Mouse (Mus musculus) kidney, postnatal 36 days (tissue): Measurements from ENCODE around the gene Tbl2.

Source experiments
- DNase-seq, 2 experiments: peaks; one replicate each; pipeline ENCODE4 v3.0.0; 2021 to 2022; ENCODE audit warnings: mixed read lengths in 2 of 2

The Tbl2 gene

DNA sequence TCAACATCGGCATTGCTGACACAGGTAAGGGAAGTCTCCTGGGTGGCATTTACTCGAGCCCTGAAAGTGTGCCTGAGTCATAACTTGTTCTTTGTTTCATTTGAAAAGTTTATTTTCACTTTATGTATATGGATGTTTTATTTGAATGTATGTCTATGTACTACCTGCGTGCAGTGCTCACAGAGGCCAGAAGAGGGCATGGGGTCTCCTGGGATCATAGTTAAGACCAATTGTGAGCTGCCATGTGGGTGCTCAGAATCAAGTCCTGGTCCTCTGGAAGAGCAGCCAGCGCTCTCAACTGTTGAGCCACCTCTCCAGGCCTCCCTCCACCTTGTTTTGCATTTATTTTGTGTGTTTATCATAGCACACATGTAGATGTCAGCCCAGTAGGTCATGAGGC, 7.0 kb downstream of the Tbl2 start:
- DNase-seq: no peak

GRCm38 (mm10) chr5:135161221-135161620, 11.8 kb downstream of the Tbl2 start:
- peak in 1 of 2 experiments; percentile 20 for DNase-seq

DNA sequence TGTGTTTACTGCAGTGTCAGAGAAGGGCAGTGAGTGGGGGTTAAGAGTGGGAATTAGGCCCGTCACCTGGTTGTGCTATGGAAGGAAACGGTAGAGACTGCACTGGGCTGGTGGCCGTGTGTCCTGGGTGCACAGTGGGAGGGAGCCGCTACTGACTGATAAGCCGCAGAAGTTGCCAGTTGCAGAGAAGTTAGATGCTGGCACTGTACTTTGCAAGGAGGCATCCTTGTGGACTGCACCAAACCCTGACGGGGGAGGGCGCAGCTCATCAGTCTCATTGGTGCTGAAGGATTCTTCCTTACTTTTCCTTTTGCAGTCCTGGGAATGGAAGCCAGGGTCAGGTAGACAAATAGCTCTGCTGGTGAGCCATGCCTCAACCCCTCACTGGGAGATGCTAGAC, 12.2 kb downstream of the Tbl2 start:
- no peak for DNase-seq

GRCm38 (mm10) chr5:135162361-135162760, 12.9 kb downstream of the Tbl2 start:
- peak; percentile 71 to 76 for DNase-seq

GRCm38 (mm10) chr5:135162821-135163220, 13.4 kb downstream of the Tbl2 start:
- DNase-seq: peak; percentile 34 to 59

DNA sequence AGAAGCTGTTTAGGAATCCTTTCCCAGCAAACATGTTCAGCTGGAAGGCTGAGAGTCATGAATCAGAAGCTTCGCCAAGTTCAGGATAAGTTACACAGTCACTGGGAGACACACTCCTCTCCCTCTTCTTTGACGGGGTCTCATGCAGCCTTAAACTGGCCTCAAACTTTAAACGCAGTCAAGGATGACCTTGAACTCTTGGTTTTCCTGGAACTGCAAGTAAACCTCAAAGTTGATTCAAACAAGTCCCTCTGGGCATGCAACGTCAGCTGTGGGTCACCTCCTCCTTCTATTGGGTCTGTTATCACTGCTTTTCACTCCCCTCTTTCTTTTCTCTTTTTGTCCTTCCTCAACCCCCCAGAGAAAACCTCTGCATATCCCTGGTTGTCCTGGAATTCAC, 17.5 kb downstream of the Tbl2 start:
- no peak for DNase-seq

GRCm38 (mm10) chr5:135167469-135167868, 18.0 kb downstream of the Tbl2 start:
- no peak for DNase-seq

DNA sequence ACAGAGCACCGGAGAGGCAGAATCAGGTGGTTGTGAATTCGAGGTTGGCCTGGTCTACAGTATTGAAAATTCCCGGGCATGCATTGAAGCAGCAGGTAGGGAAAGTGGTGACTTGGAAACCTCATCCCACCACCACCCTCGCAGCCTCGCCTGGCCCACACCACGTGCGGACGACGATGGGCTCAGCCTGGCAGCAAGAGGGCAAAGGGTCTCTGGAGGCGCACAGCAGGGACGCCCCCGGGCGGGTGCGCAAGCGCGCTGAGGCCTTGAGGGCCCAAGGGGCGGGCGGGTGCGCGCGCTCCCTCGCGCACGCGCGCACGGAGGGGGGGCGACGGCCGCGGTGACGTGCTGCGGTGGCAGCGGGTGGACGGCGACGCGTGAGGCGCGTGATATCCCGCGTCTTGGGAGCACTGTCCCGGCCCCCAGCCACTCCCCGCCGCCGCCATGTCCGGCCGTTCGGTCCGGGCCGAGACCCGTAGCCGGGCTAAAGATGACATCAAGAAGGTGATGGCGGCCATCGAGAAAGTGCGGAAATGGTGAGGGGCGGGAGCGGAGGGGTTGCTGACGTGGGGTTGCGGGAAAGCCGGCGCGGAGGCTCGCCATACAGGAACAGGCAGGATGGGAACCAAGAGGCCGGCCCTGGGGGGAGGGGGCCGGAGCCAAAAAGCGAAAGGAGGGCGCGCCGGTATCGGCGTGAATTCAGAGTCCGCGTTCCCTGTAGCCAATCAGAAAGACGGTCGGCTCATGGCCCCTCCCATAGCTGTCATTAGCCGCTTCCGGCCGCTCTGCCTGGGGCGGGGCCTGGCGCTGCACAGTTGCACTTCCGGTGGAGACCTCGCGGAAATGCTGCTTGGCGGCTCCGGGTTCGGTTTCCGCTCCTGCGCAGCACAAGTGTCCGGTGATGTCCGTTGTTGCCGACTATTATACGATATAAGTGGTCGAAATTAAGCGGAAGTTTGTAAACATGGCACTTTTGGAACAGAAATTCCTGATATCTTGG, 18.9 kb downstream of the Tbl2 start, which contains the start of gene Bcl7b:
TSS of gene Bcl7b (plus strand) at position 221 of the 1,000 bp plus-strand sequence.
- peak; percentile 97 to 98 for DNase-seq

DNA sequence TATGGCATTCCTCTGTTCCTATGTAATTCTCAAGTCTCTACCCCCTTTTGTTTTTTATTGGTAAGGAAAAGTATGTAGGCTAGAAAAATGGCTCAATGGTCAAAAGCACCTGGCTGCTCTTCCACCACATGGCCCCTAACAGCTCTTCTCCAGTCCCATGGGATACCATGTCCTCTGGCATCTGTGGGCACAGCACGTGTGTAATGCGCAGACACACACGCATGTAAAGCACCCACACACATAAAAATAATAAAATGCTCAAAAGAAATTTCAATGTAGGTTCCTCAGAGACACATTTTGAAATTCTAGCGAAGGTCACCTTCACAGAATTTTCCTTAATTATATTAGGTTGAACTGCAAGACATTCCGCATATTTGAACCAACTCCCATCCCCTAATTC, 20.0 kb downstream of the Tbl2 start:
- DNase-seq: no peak

GRCm38 (mm10) chr5:135171688-135172220, 22.3 kb downstream of the Tbl2 start:
- no peak for DNase-seq

- no peak for DNase-seq
Observed at GRCm38 (mm10) chr5:135172986-135173385, 23.5 kb downstream of the Tbl2 start.

- DNase-seq: no peak
Observed at GRCm38 (mm10) chr5:135175086-135175485, 25.6 kb downstream of the Tbl2 start.

- no peak for DNase-seq
Observed at GRCm38 (mm10) chr5:135178523-135178922, 29.1 kb downstream of the Tbl2 start.

- no peak for DNase-seq
Observed at GRCm38 (mm10) chr5:135178996-135179395, 29.5 kb downstream of the Tbl2 start.

DNA sequence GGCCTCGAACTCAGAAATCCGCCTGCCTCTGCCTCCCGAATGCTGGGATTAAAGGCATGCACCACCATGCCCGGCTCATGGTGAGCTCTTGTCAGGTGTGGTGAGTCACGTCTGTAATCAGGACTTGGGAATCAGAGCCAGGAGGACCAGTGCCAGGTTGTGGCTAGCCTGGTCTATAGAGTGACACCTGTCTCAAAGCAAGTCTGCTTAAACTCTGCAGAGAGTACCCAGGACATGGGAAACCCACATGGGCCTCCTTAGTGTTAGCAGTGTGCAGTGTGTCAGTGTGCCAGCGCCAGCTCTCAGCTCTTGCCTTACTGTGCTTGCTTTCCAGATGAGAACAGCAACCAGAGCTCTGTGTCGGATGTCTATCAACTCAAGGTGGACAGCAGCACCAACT, 30.2 kb downstream of the Tbl2 start:
- DNase-seq: no peak

DNA sequence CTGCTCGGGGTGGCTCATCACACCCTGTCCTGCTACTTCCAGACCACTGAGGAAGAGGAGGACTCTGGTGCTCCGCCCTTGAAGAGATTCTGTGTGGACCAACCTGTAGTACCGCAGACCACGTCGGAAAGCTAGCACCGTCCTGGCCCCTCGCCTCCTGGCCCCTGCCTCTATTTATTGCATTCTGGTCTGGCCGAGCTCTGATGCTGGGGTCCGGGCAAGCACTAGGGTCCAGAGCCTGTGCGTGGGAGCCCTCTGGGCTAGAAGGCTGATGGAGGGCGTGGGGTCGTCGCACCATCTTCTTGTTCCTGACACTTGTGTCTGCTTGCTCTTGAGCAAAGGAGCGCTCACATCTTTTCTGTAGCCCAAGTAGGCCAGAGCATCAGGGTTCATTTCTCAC, 31.3 kb downstream of the Tbl2 start:
- no peak for DNase-seq

- no peak for DNase-seq
Observed at GRCm38 (mm10) chr5:135181776-135182175, 32.3 kb downstream of the Tbl2 start.

DNA sequence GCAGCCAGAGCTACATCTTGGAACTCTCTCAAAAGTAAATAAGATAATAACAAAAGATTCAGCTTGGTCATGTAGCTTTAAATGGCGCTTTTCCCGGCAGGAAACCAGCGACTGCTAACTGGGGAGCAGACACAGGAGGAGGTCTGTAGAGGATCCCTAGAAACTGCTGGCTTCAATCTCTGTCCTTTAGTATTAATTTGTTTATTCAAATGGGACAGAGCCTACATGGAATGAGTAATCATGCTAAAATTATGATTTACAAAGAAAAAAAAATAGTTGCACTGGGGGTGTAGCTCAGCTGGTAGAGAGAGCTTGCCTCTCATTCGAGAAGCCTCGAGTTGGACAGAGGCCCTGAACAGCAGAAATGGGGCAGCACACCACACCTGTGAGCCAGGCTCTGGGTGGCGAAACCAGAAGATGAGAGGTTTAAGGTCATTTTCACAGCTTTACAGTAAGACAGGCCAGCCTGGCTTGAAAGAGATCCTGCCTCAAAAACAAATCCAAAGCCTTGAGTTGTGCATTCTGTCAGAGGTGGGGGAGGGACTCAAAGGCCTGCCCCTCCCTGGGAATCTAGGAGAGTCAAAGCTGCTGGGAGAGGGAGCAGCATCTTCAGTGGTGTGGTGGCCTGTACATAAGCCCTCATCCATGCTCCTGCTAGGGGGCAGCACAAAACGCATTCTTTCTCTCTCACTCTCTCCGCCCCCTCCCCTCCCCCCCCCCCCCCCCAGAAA, 33.8 kb downstream of the Tbl2 start:
- DNase-seq: peak; percentile 32 to 51

DNA sequence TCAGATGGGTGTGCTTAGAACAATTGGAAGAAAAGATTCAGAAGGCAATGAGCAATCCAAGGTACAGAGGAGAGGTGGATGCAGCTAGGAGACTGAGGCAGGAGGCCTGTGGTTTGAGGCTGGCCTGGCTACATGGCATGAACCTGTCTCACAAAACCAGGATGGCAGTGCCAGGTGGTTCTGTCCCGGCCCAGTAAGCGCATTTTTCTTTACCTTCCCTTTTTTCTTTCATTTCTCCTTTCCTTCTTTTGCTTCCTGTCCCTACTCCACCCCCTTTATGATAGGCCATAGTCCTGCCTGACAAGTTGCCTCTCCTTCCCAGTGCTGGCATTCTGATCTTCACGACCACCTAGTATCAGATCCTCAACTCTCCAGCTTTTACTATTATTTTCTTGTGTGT, 35.6 kb downstream of the Tbl2 start:
- no peak for DNase-seq

DNA sequence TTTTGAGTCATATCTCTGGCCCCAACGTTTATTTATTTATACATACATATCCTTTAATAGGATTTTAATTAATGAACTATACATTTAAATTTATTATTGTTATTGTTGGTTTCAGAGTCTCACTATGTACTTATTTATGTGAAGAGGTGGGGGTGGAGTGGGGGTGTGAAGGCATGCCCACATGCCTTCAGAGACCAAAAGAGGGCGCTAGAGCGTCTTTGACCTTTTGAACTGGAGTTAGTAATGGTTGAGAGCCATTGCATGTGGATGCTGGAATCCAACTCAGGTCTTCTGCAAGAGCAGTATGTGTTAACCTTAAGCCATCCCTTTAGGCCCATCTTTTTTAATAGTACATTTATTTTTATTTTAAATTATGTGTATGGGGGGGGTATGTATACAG, 36.1 kb downstream of the Tbl2 start:
- peak; percentile 44 to 67 for DNase-seq

GRCm38 (mm10) chr5:135186231-135186620, 36.8 kb downstream of the Tbl2 start:
- no peak for DNase-seq

- peak; percentile 99 for DNase-seq
Observed at GRCm38 (mm10) chr5:135186621-135187348, 37.3 kb downstream of the Tbl2 start, which contains the start of gene Baz1b. Gene Baz1b, plus strand, starts transcription at chr5:135187264.
